30 mouse cellular contexts compared by ENCODE assay signal in the genomic region with DNA sequence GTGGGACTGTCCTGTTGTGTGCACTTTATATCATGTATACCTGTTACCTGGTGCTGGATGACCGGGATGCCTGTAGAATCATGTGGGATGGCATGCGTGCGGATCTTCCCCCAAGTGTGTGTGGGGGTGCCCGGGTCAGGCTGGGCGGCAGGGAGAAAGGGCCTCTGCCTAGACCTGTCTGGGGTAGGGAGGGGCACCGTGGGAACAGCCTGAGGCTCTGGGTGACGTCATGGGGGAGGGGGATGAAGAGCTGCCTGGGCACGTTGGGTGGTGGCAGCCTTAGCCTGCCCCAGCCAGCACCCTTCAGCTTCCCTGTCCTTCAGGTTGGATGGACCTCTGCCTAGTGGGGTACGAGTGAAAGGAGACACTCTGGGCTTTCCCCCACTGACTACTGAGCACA. TPM values are rescaled to one million over a fixed set of nuclear protein-coding genes. Genes with fewer than 3 reads are reported as not detected.
DNase-seq lines count a peak whose midpoint lies in the region; ATAC-seq and TF ChIP-seq lines count a peak whose summit lies in the region.
"Had no signal": no experiment of that assay in that cellular context is flagged by ENCODE, and none has a peak within 500 bp of the region (broad histone marks: within the 10 kb centered on the region; RNA-seq: fewer than 3 reads in every experiment).

No protein-coding gene starts in this region.

- WGBS in embryonic facial prominence, embryonic 10.5 days: 66% methylated on average over 9 of the region's 9 CpGs
- 56% methylated on average over 9 of the region's 9 CpGs for WGBS in stomach, embryonic 15.5 days

- peak; percentile 8; the same call in 1 of the 2 replicates for ATAC-seq in stomach, embryonic 15.5 days (ENCODE audit: insufficient read depth, low FRiP score, low read depth)
- ATAC-seq: CD4-positive, CD25-positive, alpha-beta regulatory T cell, adult 4 months; hindbrain, postnatal 0 days; intestine, embryonic 15.5 days had no signal

- no peaks in the 10 kb centered on the region for H3K27me3 ChIP-seq in testis, adult 2 months (ENCODE audit: control insufficient read depth, insufficient read depth, low read length)
- H3K27me3 ChIP-seq in embryonic facial prominence, embryonic 10.5 days (replicated peaks; ENCODE audit: low read depth, poor library complexity, severe bottlenecking): peaks cover 42% of the 10 kb centered on the region
- H3K27me3 ChIP-seq in stomach, embryonic 15.5 days (replicated peaks): no peaks in the 10 kb centered on the region

- DNase-seq in testis, postnatal 10 days (ENCODE audit: low spot score): no peak
- peak; percentile 39 for DNase-seq in embryonic facial prominence, embryonic 10.5 days (ENCODE audit: low spot score)
- peak; percentile 74 for DNase-seq in urinary bladder, postnatal 25 days (ENCODE audit: low spot score)
- no peak for DNase-seq in thymus, postnatal 10 days (ENCODE audit: low spot score in 2 of 2)
- no peak for DNase-seq in embryo, embryonic 9.5 days (ENCODE audit: extremely low spot score)
- no peak for DNase-seq in right cerebral cortex, adult 2 months (ENCODE audit: low spot score in 2 of 2)
- DNase-seq: adrenal gland, postnatal 25 days; cerebellum, adult 18-20 months; cerebellum, postnatal 14 days; gastrocnemius, postnatal 25 days; heart, adult 11 months; kidney, adult 2 months; left cerebral cortex, postnatal 4 days; liver; lung, adult 2 months; lung, postnatal 10 days; midbrain, embryonic 14.5 days; right cerebral cortex, postnatal 14 days; thymus, adult 18-20 months; thymus, postnatal 4 days had no signal

- no peak for TF ChIP-seq POLR2A in testis, adult 2 months (IDR thresholded peaks at IDR 0.05; ENCODE audit: control insufficient read depth, low read depth, low read length)

- H3K27ac ChIP-seq in testis, adult 2 months (ENCODE audit: control insufficient read depth, insufficient read depth, low read depth, low read length): no peak overlapping the region
- H3K27ac ChIP-seq in embryonic facial prominence, embryonic 10.5 days (replicated peaks): no peak overlapping the region
- H3K27ac ChIP-seq in stomach, embryonic 15.5 days: no peak overlapping the region
- H3K27ac ChIP-seq: heart, embryonic 10.5 days; heart, embryonic 15.5 days; hindbrain, postnatal 0 days; intestine, embryonic 15.5 days; layer of hippocampus, adult 2 months; liver, embryonic 14.5 days; macrophage had no signal

- peak overlapping the region; percentile 37 for H3K4me3 ChIP-seq in testis, adult 2 months (ENCODE audit: control insufficient read depth, low read depth, low read length)
- no peak overlapping the region for H3K4me3 ChIP-seq in embryonic facial prominence, embryonic 10.5 days
- H3K4me3 ChIP-seq in stomach, embryonic 15.5 days (replicated peaks): no peak overlapping the region
- H3K4me3 ChIP-seq: heart, embryonic 10.5 days; heart, embryonic 15.5 days; intestine, embryonic 15.5 days; layer of hippocampus, adult 2 months had no signal

- peaks cover 9% of the 10 kb centered on the region for H3K4me1 ChIP-seq in testis, adult 2 months (ENCODE audit: control insufficient read depth, insufficient read depth, low read length)
- H3K4me1 ChIP-seq in embryonic facial prominence, embryonic 10.5 days: peaks cover 33% of the 10 kb centered on the region
- peaks cover 15% of the 10 kb centered on the region for H3K4me1 ChIP-seq in stomach, embryonic 15.5 days

- H3K36me3 ChIP-seq in testis, adult 2 months (ENCODE audit: control insufficient read depth, insufficient read depth, low read length): no peaks in the 10 kb centered on the region
- H3K36me3 ChIP-seq in embryonic facial prominence, embryonic 10.5 days (replicated peaks): no peaks in the 10 kb centered on the region
- no peaks in the 10 kb centered on the region for H3K36me3 ChIP-seq in stomach, embryonic 15.5 days
- H3K36me3 ChIP-seq: heart, embryonic 10.5 days; heart, embryonic 15.5 days; intestine, embryonic 15.5 days had no signal

- no peak overlapping the region for H3K4me2 ChIP-seq in stomach, embryonic 15.5 days
- H3K4me2 ChIP-seq: heart, embryonic 15.5 days; intestine, embryonic 15.5 days had no signal

- no peaks in the 10 kb centered on the region for H3K9me3 ChIP-seq in embryonic facial prominence, embryonic 10.5 days
- no peaks in the 10 kb centered on the region for H3K9me3 ChIP-seq in stomach, embryonic 15.5 days
- H3K9me3 ChIP-seq: heart, embryonic 10.5 days; heart, embryonic 15.5 days; intestine, embryonic 15.5 days had no signal

- no peak for TF ChIP-seq CTCF in testis, adult 2 months (IDR thresholded peaks at IDR 0.05; ENCODE audit: control insufficient read depth, insufficient read depth, insufficient replicate concordance, low read depth, low read length)

- no peak overlapping the region for H3K9ac ChIP-seq in stomach, embryonic 15.5 days
- H3K9ac ChIP-seq: heart, embryonic 15.5 days; intestine, embryonic 15.5 days; liver, embryonic 14.5 days had no signal

RNA-seq across cellular contexts. Expression of a gene that starts 4.4 kb away (rescaled TPM):
- 8.0 and 11.5 TPM in 2 replicates for polyA plus RNA-seq in testis, adult 2 months (2012; rRNA removed)
- 0.65 and 0.72 TPM in 2 replicates for polyA plus RNA-seq in embryonic facial prominence, embryonic 10.5 days (2016; fragmentation: Nextera tagmentation; extraction: Ambion mirVana)
- polyA plus RNA-seq in stomach, embryonic 15.5 days (2015; fragmentation: Nextera tagmentation; extraction: Ambion mirVana): 2.9 and 3.0 TPM in 2 replicates

RNA-seq across cellular contexts. Expression of a gene that starts 14.5 kb away (rescaled TPM):
- polyA plus RNA-seq in testis, adult 2 months (2012; rRNA removed): 6.5 and 8.5 TPM in 2 replicates
- polyA plus RNA-seq in embryonic facial prominence, embryonic 10.5 days (2016; fragmentation: Nextera tagmentation; extraction: Ambion mirVana): 2.6 and 4.6 TPM in 2 replicates
- 19.3 and 26.5 TPM in 2 replicates for polyA plus RNA-seq in stomach, embryonic 15.5 days (2015; fragmentation: Nextera tagmentation; extraction: Ambion mirVana)

RNA-seq across cellular contexts. Expression of a gene that starts 23.8 kb away (rescaled TPM):
- polyA plus RNA-seq in testis, adult 2 months (2012; rRNA removed): 10.6 and 10.9 TPM in 2 replicates
- 1.2 and 1.6 TPM in 2 replicates for polyA plus RNA-seq in embryonic facial prominence, embryonic 10.5 days (2016; fragmentation: Nextera tagmentation; extraction: Ambion mirVana)
- 1.0 and 1.8 TPM in 2 replicates for polyA plus RNA-seq in stomach, embryonic 15.5 days (2015; fragmentation: Nextera tagmentation; extraction: Ambion mirVana)

RNA-seq across cellular contexts. Expression of a gene that starts 26.8 kb away (rescaled TPM):
- 24.4 and 28.8 TPM in 2 replicates for polyA plus RNA-seq in testis, adult 2 months (2012; rRNA removed)
- polyA plus RNA-seq in embryonic facial prominence, embryonic 10.5 days (2016; fragmentation: Nextera tagmentation; extraction: Ambion mirVana): 138 and 139 TPM in 2 replicates
- 63.3 and 66.5 TPM in 2 replicates for polyA plus RNA-seq in stomach, embryonic 15.5 days (2015; fragmentation: Nextera tagmentation; extraction: Ambion mirVana)

RNA-seq across cellular contexts. Expression of a gene that starts 34.3 kb away (rescaled TPM):
- polyA plus RNA-seq in testis, adult 2 months (2012; rRNA removed): 0.82 and 1.4 TPM in 2 replicates
- polyA plus RNA-seq in embryonic facial prominence, embryonic 10.5 days (2016; fragmentation: Nextera tagmentation; extraction: Ambion mirVana): 6.0 and 9.0 TPM in 2 replicates
- polyA plus RNA-seq in stomach, embryonic 15.5 days (2015; fragmentation: Nextera tagmentation; extraction: Ambion mirVana): 5.3 and 5.9 TPM in 2 replicates
- polyA plus RNA-seq: macrophage had no signal

Comparison
In these comparisons a context has a peak if more than half of its experiments do, and no peak if none do; other contexts are left out.
1. DNase-seq: peak in embryonic facial prominence, embryonic 10.5 days (single experiment) and urinary bladder, postnatal 25 days (single experiment); none in testis, postnatal 10 days (single experiment), thymus, postnatal 10 days (0 of 2), embryo, embryonic 9.5 days (single experiment) and right cerebral cortex, adult 2 months (0 of 2).